Mouse (Mus musculus) neutrophil, adult 5-6 weeks (primary cell): ENCODE results near the gene Slc45a1. TPM values are rescaled to one million over a fixed set of nuclear protein-coding genes. Genes with fewer than 3 reads are reported as not detected.

ENCODE experiments used
- ATAC-seq: fragments of 151-379, 151-347 bp; 2 replicates; pipeline ENCODE4 v1.8.0; 2017; ENCODE audit warnings: mild to moderate bottlenecking, moderate TSS enrichment; ENCODE audit not compliant: insufficient number of reproducible peaks, poor library complexity, low FRiP score, severe bottlenecking; ENCODE audit errors: extremely low read depth
- total RNA-seq: library from RNA; stranded (forward); fragments of 200-1000 nt; gene quantifications from 2 replicates; pipeline ENCODE4 v1.2.3, GENCODE M21; 2017

Slc45a1 gene
- total RNA-seq: not detected in 2 replicates

- ATAC-seq: no peak
Observed at GRCm38 (mm10) chr4:150651390-150652277, at the start of gene Slc45a1. Slc45a1 (minus strand) TSS chr4:150652174.

GRCm38 (mm10) chr4:150700849-150701248 lies 48.9 kb upstream of the Slc45a1 start:
- ATAC-seq: no peak

GRCm38 (mm10) chr4:150694434-150695108 lies 42.6 kb upstream of the Slc45a1 start:
- no peak for ATAC-seq

GRCm38 (mm10) chr4:150692861-150693403 lies 41.0 kb upstream of the Slc45a1 start:
- no peak for ATAC-seq

GRCm38 (mm10) chr4:150690759-150691158 lies 38.8 kb upstream of the Slc45a1 start:
- no peak for ATAC-seq

GRCm38 (mm10) chr4:150689553-150689952 lies 37.6 kb upstream of the Slc45a1 start:
- ATAC-seq: no peak

- no peak for ATAC-seq
Observed at GRCm38 (mm10) chr4:150687126-150687753, 35.3 kb upstream of the Slc45a1 start.

- ATAC-seq: no peak
Observed at GRCm38 (mm10) chr4:150686538-150686937, 34.6 kb upstream of the Slc45a1 start.

GRCm38 (mm10) chr4:150685778-150686493 lies 34.0 kb upstream of the Slc45a1 start:
- ATAC-seq: no peak

- ATAC-seq: no peak
Observed at GRCm38 (mm10) chr4:150685043-150685777, 33.2 kb upstream of the Slc45a1 start.

GRCm38 (mm10) chr4:150680373-150680772 lies 28.4 kb upstream of the Slc45a1 start:
- ATAC-seq: no peak

GRCm38 (mm10) chr4:150678789-150679188 lies 26.8 kb upstream of the Slc45a1 start:
- no peak for ATAC-seq

GRCm38 (mm10) chr4:150677846-150678224 lies 25.9 kb upstream of the Slc45a1 start:
- ATAC-seq: no peak

- ATAC-seq: no peak
Observed at GRCm38 (mm10) chr4:150677126-150677845, 25.3 kb upstream of the Slc45a1 start.

- ATAC-seq: no peak
Observed at GRCm38 (mm10) chr4:150676029-150676428, 24.1 kb upstream of the Slc45a1 start.

- no peak for ATAC-seq
Observed at GRCm38 (mm10) chr4:150675274-150675673, 23.3 kb upstream of the Slc45a1 start.

GRCm38 (mm10) chr4:150665806-150666205 lies 13.8 kb upstream of the Slc45a1 start:
- no peak for ATAC-seq

- ATAC-seq: no peak
Observed at GRCm38 (mm10) chr4:150664726-150665125, 12.8 kb upstream of the Slc45a1 start.
